Mouse (Mus musculus): ENCODE results near the gene Gm47995. TPM values are rescaled to one million over a fixed set of nuclear protein-coding genes. Genes with fewer than 3 reads are reported as not detected.
"Not testable (repeated sequence)": the region's sequence is repeated elsewhere in the genome, so short reads cannot be mapped to it uniquely, and the experiment has no call there.

Gm47995 gene
- not detected in 2 replicates for total RNA-seq (2021)
- long read RNA-seq, result 0 reads

- not testable (repeated sequence) for DNase-seq
These were observed at the start of gene Gm47995 for GRCm38 (mm10) chr1:151198120-151198519. TSS of gene Gm47995 (plus strand) at chr1:151198448.

GRCm38 (mm10) chr1:151150211-151150610 lies 48.0 kb upstream of the Gm47995 start:
- no peak for DNase-seq

- DNase-seq, result no peak
These were observed 47.2 kb upstream of the Gm47995 start for GRCm38 (mm10) chr1:151151089-151151488.

- DNase-seq, result no peak
These were observed 45.1 kb upstream of the Gm47995 start for GRCm38 (mm10) chr1:151153056-151153652.

- not testable (repeated sequence) for DNase-seq
These were observed 44.1 kb upstream of the Gm47995 start for GRCm38 (mm10) chr1:151154131-151154530.

GRCm38 (mm10) chr1:151156129-151156528 lies 42.1 kb upstream of the Gm47995 start:
- DNase-seq, result no peak

GRCm38 (mm10) chr1:151156777-151157632 lies 41.2 kb upstream of the Gm47995 start:
- DNase-seq, result no peak

GRCm38 (mm10) chr1:151157963-151158856 lies 40.0 kb upstream of the Gm47995 start:
- DNase-seq, result no peak

GRCm38 (mm10) chr1:151158857-151159510 lies 39.3 kb upstream of the Gm47995 start:
- no peak for DNase-seq

- DNase-seq, result no peak
These were observed 32.2 kb upstream of the Gm47995 start for GRCm38 (mm10) chr1:151166031-151166430.

- DNase-seq, result no peak
These were observed 30.8 kb upstream of the Gm47995 start for GRCm38 (mm10) chr1:151167297-151168047.

GRCm38 (mm10) chr1:151168637-151169036 lies 29.6 kb upstream of the Gm47995 start:
- DNase-seq, result no peak

- DNase-seq, result no peak
These were observed 26.4 kb upstream of the Gm47995 start for GRCm38 (mm10) chr1:151171572-151172461.

- DNase-seq, result no peak
These were observed 21.0 kb upstream of the Gm47995 start for GRCm38 (mm10) chr1:151177030-151177936.

- no peak for DNase-seq
These were observed 20.3 kb upstream of the Gm47995 start for GRCm38 (mm10) chr1:151177937-151178271.

- DNase-seq, result no peak
These were observed 19.7 kb upstream of the Gm47995 start for GRCm38 (mm10) chr1:151178505-151179083.

GRCm38 (mm10) chr1:151180167-151180566 lies 18.1 kb upstream of the Gm47995 start:
- no peak for DNase-seq

GRCm38 (mm10) chr1:151182266-151182665 lies 16.0 kb upstream of the Gm47995 start, which contains the start of gene Gm47985:
TSS of gene Gm47985 (plus strand) at chr1:151182537.
- not testable (repeated sequence) for DNase-seq

- DNase-seq, result not testable (repeated sequence)
These were observed 12.1 kb upstream of the Gm47995 start for GRCm38 (mm10) chr1:151186186-151186585.

Measured in adrenal gland, postnatal 25 days (tissue).